Mouse (Mus musculus) intestine, embryonic 16.5 days (tissue): ENCODE results near the gene Hist1h2bn. TPM values are rescaled to one million over a fixed set of nuclear protein-coding genes. Genes with fewer than 3 reads are reported as not detected.
A peak's percentile ranks its signal among the peaks of the same experiment; 100 is the strongest.
"Not testable (repeated sequence)": the region's sequence is repeated elsewhere in the genome, so short reads cannot be mapped to it uniquely, and the experiment has no call there.

Source experiments
- ATAC-seq: fragments of 200-750 bp; cut with Nextera tagmentation; 2 replicates; pipeline ENCODE4 v1.8.0; 2017; ENCODE audit warnings: moderate TSS enrichment, moderate library complexity
- H3K27ac ChIP-seq: fragments of 300-500 bp; sonication (generic); 2 replicates; pipeline ENCODE4 v1.5.1; 2014; ENCODE audit warnings: mild to moderate bottlenecking, low read length
- H3K27me3 ChIP-seq: fragments of 300-500 bp; sonication (generic); replicated peaks from 2 replicates; pipeline ENCODE4 v1.6.1; 2014; ENCODE audit warnings: low read length, control low read depth, mixed read lengths; ENCODE audit not compliant: control insufficient read depth, insufficient read depth
- H3K36me3 ChIP-seq: fragments of 300-500 bp; sonication (generic); 2 replicates; pipeline ENCODE4 v1.6.1; 2014; ENCODE audit warnings: low read length, control low read depth; ENCODE audit not compliant: control insufficient read depth, insufficient read depth
- H3K4me1 ChIP-seq: fragments of 300-500 bp; sonication (generic); 2 replicates; pipeline ENCODE4 v1.6.1; 2014; ENCODE audit warnings: low read length, control low read depth, mixed read lengths; ENCODE audit not compliant: control insufficient read depth, insufficient read depth
- H3K4me2 ChIP-seq: fragments of 300-500 bp; sonication (generic); 2 replicates; pipeline ENCODE4 v1.6.1; 2014; ENCODE audit warnings: low read depth, low read length, control low read depth
- H3K4me3 ChIP-seq: fragments of 300-500 bp; sonication (generic); 2 replicates; pipeline ENCODE4 v1.5.1; 2014; ENCODE audit warnings: mild to moderate bottlenecking, low read length
- H3K9ac ChIP-seq: fragments of 300-500 bp; sonication (generic); 2 replicates; pipeline ENCODE4 v1.6.1; 2014; ENCODE audit warnings: low read depth, low read length
- H3K9me3 ChIP-seq: fragments of 300-500 bp; sonication (generic); 2 replicates; pipeline ENCODE4 v1.6.1; 2016; ENCODE audit warnings: low read length, control low read depth; ENCODE audit not compliant: control insufficient read depth
- WGBS: fragments of 180-500 bp; shearing (Covaris S2); extraction: QIAGEN DNeasy Blood & Tissue Kit; methylation state at CpG from one replicate; pipeline ENCODE4 v1.1.7; 2014; 5-methylcytosine and 5-hydroxymethylcytosine counted together
- polyA plus RNA-seq: library from polyadenylated mRNA; unstranded; fragments of >200 nt; fragmentation: Nextera tagmentation; extraction: Ambion mirVana; gene quantifications from 2 replicates; pipeline ENCODE4 v1.2.1, GENCODE M21; 2015

The Hist1h2bn gene
- polyA plus RNA-seq, 1 experiment from 2014 or later: 2.5 TPM

- ATAC-seq: peak; percentile 1
- H3K9me3 ChIP-seq, H3K36me3 ChIP-seq, H3K27me3 ChIP-seq: not testable (repeated sequence)
- WGBS: 0% methylated on average over 9 of the region's 38 CpGs
- Histone ChIP-seq H3K27ac (peak overlapping the region; percentile 96), H3K9ac (peak overlapping the region; percentile 58), H3K4me2 (peak overlapping the region; percentile 88), H3K4me3 (peak overlapping the region; percentile 52), H3K4me1 (peaks cover 22% of the 10 kb centered on the region)
Observed at GRCm38 (mm10) chr13:21716540-21717391, 37.2 kb upstream of the Hist1h2bn start.

GRCm38 (mm10) chr13:21717397-21718357 is 36.2 kb upstream of the Hist1h2bn start, which contains the start of gene Hist1h3h:
TSS of gene Hist1h3h (plus strand) at chr13:21717659.
- Histone ChIP-seq H3K4me2 (peak within 1 kb of the TSS; percentile 79), H3K9ac (peak within 1 kb of the TSS; percentile 68), H3K27ac (peak within 1 kb of the TSS; percentile 96), H3K4me1 (peaks cover 24% of the 10 kb centered on the region), H3K4me3 (peak within 1 kb of the TSS; percentile 55)
- H3K27me3 ChIP-seq, H3K36me3 ChIP-seq, H3K9me3 ChIP-seq: not testable (repeated sequence)
- WGBS: 1% methylated on average over 25 of the region's 56 CpGs
- ATAC-seq: peak; percentile 36

DNA sequence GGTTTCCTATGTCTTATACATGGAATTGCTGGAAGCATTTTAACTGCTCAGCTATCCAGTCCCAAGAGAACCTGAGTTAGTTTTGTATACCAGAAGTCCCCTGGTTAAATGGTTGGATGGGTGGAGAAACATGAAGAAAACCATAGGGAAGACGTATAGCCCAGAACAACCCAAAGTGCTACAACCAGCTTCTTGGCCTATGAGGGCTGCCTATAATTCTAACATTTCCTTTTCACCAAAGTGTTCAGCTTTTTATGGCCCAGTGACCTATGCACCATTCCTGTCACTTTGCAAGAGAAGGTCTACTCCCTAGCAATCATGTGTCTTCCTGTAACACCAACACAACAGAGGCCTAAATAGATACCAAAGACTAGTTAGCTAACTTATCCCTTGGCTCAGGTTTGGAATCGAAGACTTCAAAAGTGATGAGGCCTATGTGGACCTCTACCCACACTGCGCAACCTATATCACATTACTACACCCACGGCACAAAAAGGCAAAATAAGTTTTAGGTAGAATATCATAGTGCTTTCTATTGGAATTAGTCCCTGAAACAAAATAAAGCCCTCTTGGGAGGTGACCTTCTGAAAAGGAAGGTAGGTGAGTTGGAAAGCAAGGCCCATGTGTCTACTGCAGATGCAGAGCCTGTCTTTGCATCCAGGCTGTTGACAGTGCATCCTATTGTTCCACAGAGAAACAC is 35.4 kb upstream of the Hist1h2bn start:
- Histone ChIP-seq H3K9ac (peak overlapping the region; percentile 68), H3K9me3 (no peaks in the 10 kb centered on the region), H3K4me3 (peak overlapping the region; percentile 55), H3K27ac (peak overlapping the region; percentile 77), H3K36me3 (no peaks in the 10 kb centered on the region), H3K27me3 (no peaks in the 10 kb centered on the region), H3K4me2 (peak overlapping the region; percentile 66), H3K4me1 (peaks cover 25% of the 10 kb centered on the region)
- no peak for ATAC-seq
- WGBS: 61% methylated on average over 4 of the region's 4 CpGs

- H3K27me3 ChIP-seq, H3K9me3 ChIP-seq, H3K36me3 ChIP-seq: not testable (repeated sequence)
- Histone ChIP-seq H3K4me3 (peak overlapping the region; percentile 49), H3K4me2 (peak overlapping the region; percentile 60), H3K4me1 (peaks cover 17% of the 10 kb centered on the region), H3K9ac (peak overlapping the region; percentile 59), H3K27ac (peak overlapping the region; percentile 80)
- peak; percentile 24 for ATAC-seq
- WGBS: 2% methylated on average over 20 of the region's 44 CpGs
Observed at GRCm38 (mm10) chr13:21721107-21721756, 32.7 kb upstream of the Hist1h2bn start.

DNA sequence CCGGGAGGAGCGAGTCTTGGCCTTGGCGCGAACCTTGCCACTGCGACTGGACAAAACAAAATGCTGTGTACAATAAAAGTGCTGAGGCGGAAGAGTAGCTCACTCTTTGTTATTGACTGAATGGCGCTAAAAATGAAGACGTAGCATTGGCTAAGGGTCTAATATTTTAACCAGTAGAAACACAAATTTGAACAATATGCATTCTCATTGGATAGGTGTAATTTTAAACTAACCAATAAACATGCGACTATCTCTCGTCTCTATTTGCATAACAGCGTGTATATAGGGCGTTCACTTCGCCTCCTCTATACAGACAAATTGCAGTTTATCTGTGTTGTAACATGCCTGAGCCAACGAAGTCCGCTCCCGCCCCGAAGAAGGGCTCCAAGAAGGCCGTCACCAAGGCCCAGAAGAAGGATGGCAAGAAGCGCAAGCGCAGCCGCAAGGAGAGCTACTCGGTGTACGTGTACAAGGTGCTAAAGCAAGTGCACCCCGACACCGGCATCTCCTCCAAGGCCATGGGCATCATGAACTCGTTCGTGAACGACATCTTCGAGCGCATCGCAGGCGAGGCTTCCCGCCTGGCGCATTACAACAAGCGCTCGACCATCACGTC is 32.1 kb upstream of the Hist1h2bn start, which contains the start of gene Hist1h2bm:
TSS of gene Hist1h2bm (plus strand) at position 288 of the 616 bp plus-strand sequence.
- Histone ChIP-seq H3K4me3 (peak within 1 kb of the TSS; percentile 49), H3K4me1 (peaks cover 17% of the 10 kb centered on the region), H3K9ac (peak within 1 kb of the TSS; percentile 59), H3K27ac (peak within 1 kb of the TSS; percentile 80), H3K4me2 (peak within 1 kb of the TSS; percentile 60)
- ATAC-seq: peak; percentile 97
- not testable (repeated sequence) for H3K9me3 ChIP-seq, H3K36me3 ChIP-seq, H3K27me3 ChIP-seq
- under 1% methylated on average over 34 of the region's 37 CpGs for WGBS

DNA sequence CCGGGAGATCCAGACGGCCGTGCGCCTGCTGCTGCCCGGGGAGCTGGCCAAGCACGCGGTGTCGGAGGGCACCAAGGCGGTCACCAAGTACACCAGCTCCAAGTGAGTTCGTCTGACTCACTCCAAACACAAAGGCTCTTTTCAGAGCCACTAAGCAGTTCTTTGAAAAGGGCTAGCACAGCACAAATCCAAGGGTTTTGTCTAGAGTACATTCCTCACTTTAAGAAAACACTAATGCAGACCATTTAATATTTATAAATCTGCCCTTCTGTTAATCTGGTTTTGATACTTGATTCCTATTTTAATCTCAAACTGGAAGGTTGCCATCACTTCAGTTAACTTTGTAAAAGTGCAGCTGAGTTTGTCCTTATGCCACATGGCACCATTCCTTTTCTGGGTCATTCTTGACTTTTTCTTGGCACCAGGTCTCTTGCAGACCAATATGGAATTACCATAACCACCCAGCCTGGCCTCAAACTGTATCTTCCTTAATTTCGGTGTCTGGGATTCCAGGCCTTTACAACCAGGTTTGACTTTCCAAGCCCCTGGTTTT is 31.5 kb upstream of the Hist1h2bn start:
- H3K4me2 ChIP-seq: peak overlapping the region; percentile 52
- WGBS: 4% methylated on average over 11 of the region's 11 CpGs
- H3K9me3 ChIP-seq: no peaks in the 10 kb centered on the region
- H3K4me3 ChIP-seq: peak overlapping the region; percentile 33
- peaks cover 17% of the 10 kb centered on the region for H3K4me1 ChIP-seq
- H3K27ac ChIP-seq: peak overlapping the region; percentile 80
- no peaks in the 10 kb centered on the region for H3K27me3 ChIP-seq
- ATAC-seq: peak; percentile 27
- peak overlapping the region; percentile 57 for H3K9ac ChIP-seq
- no peaks in the 10 kb centered on the region for H3K36me3 ChIP-seq

GRCm38 (mm10) chr13:21722993-21723836 is 30.7 kb upstream of the Hist1h2bn start:
- Histone ChIP-seq H3K9ac (no peak overlapping the region), H3K4me3 (no peak overlapping the region), H3K27me3 (no peaks in the 10 kb centered on the region), H3K36me3 (no peaks in the 10 kb centered on the region), H3K4me2 (no peak overlapping the region), H3K27ac (no peak overlapping the region), H3K4me1 (peaks cover 15% of the 10 kb centered on the region), H3K9me3 (no peaks in the 10 kb centered on the region)
- 36% methylated on average over 5 of the region's 5 CpGs for WGBS
- ATAC-seq: no peak
